Mouse (Mus musculus) kidney, adult 10 weeks (tissue): Measurements from ENCODE around the gene Gm5447. TPM values are rescaled to one million over a fixed set of nuclear protein-coding genes. Genes with fewer than 3 reads are reported as not detected.

Source experiments
- polyA plus RNA-seq: library from polyadenylated mRNA; stranded (reverse); fragments of 350-450 nt; fragmentation: Illumina TruSeq; extraction: RNeasy Lipid Tissue Mini Kit (QIAGEN cat#74804); gene quantifications from one replicate; pipeline ENCODE4 v1.2.3, GENCODE M21; 2014; ENCODE audit warnings: low read depth, low replicate concordance

Gene Gm5447
- not detected for polyA plus RNA-seq

DNA sequence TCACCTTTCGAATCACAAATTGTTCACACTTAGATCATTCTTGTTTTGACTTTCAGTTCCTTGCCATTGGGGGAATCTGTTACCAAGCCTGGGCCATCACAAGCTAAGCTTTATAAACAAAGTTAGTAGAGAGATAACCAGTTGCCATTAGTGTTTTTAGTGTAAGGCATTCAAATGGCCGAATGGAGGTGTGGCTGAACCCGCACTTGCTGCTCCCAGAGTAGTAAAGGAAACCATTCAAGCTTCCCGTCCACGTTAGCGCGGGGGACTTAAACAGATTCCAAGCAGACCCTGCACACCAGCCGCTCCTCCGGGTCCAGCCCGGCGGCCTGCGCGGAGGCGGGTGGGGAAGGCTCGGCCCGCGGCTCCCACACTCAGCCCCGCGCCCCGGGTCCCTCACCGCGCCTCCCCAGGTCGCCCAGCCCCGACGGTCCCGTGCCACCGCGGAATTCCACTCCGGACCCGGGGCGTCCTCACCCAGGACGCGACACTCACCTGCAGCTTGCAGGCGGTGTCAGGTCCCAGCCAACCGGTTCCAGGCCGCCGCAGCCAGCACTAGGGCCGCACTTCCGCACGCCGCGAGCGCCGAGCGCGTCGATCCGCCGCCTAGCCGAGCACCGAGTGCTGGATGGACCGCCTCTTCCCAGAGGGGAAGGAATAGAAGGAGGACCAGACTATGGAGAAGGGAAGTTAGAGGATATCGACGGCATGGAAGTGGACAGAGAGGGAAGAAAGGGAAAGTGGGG is at the start of gene Gm5447, which contains the start of gene Exoc2:
TSS of gene Gm5447 (plus strand) at position 704 of the 746 bp plus-strand sequence.
TSS of gene Exoc2 (minus strand) at position 593 of the 746 bp plus-strand sequence.

DNA sequence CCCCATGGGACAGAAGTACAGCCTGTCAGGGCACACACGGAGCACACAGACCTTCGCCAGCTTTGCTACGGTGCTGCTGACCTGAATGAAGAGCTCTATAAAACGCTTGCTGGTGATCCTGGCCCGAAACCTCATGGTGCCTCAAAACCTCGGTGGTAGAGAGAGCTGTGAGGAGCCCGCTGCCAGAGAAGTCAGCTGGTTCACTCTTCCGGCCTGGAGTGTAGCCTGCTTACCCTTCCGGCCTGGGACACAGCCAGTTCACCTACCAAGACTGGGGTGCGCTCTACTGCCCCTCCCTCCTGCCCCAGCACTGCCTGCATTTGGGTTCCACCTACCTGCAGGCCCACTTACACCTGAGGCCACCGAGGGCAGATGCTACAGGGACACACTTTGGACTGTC is 26.5 kb upstream of the Gm5447 start, which contains the start of gene Hus1b:
TSS of gene Hus1b (minus strand) at position 220 of the 400 bp plus-strand sequence.

Other genes starting within 250 kb of the Gm5447 start
- gene Irf4, start 225.0 kb upstream of the Gm5447 start, polyA plus RNA-seq = 0.49 TPM
- not detected for gene Hus1b, start 26.4 kb upstream of the Gm5447 start, polyA plus RNA-seq
- gene Exoc2, start 111 bp upstream of the Gm5447 start, polyA plus RNA-seq = 29.3 TPM